Mouse (Mus musculus) liver, adult 2 months (tissue): Measurements from ENCODE around the gene Prcd.

Experiments used
- CTCF ChIP-seq: fragments of 200-500 bp; IDR thresholded peaks from 2 replicates; pipeline ENCODE4 v1.5.1; 2011; ENCODE audit warnings: low read depth, low read length, control low read depth
- POLR2A ChIP-seq: fragments of 200-500 bp; IDR thresholded peaks from 2 replicates; pipeline ENCODE4 v1.6.1; 2011; ENCODE audit warnings: low read length, control low read depth; ENCODE audit not compliant: insufficient read depth; ENCODE audit errors: extremely low read depth

DNA sequence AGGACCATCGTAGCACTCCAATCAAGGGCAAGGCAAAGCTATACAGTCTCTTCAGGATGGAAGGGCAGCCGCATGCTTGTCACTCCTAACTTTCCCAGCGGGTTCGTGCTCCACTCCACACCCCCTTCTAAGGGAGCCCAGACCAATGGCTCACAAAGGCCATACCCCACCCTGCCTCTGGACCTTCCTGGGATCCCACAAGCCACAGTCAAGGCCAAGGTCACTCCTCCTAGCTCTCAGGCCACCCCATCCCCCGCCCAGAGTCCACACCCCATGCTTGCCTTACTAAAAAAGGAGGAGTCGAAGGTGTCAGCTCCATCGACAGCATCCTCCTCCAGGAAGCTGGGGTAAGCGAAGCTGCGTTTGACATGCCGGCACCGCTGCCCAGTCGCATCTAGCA lies 49.2 kb upstream of the Prcd start:
- TF ChIP-seq CTCF = no peak
- TF ChIP-seq POLR2A = no peak
